Mouse (Mus musculus): ENCODE measurements around the gene Krt33b. TPM values are rescaled to one million over a fixed set of nuclear protein-coding genes. Genes with fewer than 3 reads are reported as not detected.
A peak's percentile ranks its signal among the peaks of the same experiment; 100 is the strongest.

Gene Krt33b
- polyA plus RNA-seq, 1 experiment from 2014 or later = not detected

DNA sequence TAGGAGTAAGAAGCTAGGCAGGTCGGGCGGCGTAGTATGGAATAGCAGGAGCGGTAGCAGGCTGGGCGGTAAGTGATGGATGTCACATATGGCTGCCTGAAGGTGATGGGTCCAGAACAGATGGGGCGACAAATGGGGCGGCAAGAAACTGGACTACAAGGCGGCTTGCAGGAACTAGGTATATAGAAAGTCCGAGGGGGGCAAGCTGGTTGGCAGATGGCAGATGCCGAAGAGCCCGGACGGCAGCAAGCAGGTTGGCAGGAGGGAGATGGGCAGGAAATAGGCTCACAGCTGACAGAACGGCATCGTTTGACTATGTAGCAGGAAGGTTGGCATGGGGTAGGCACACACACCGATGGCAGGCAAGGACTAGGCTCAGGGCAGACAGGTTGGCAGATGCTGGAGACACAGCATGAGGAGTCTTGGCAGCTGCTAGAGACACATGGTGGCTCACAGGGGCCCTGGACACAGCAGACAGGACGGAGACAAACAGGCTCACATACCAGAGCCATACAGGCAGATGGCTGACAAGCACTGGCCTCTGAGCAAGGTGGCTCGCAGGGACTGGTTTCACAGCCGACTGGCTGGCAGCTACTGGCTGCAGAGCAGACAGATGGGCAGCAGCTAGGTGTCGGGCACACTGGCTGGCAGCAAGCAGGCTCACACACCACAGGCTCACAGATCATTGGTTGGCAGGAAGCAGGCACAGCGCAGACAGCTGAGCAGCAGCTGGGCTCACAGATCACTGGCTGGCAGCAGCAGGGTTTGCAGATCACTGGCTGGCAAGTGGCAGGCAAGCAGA is 44.2 kb downstream of the Krt33b start:
- H3K27me3 ChIP-seq (ENCODE audit: control insufficient read depth, insufficient read depth, low read length) = no peaks in the 10 kb centered on the region
- H3K27ac ChIP-seq (ENCODE audit: low read depth, low read length) = peak overlapping the region; percentile 48
- no peaks in the 10 kb centered on the region for H3K9me3 ChIP-seq (ENCODE audit: control insufficient read depth, low read length)
- H3K36me3 ChIP-seq (ENCODE audit: control insufficient read depth, insufficient read depth, low read length) = no peaks in the 10 kb centered on the region
- no peak overlapping the region for H3K4me3 ChIP-seq (ENCODE audit: low read depth, low read length)
- WGBS = 73% methylated on average over 20 of the region's 20 CpGs
- H3K9ac ChIP-seq (replicated peaks; ENCODE audit: low read depth, low read length) = no peak overlapping the region
- no peak overlapping the region for H3K4me2 ChIP-seq (ENCODE audit: low read depth, low read length)
- no peaks in the 10 kb centered on the region for H3K4me1 ChIP-seq (ENCODE audit: control insufficient read depth, insufficient read depth, low read length)
- ATAC-seq (ENCODE audit: low read depth) = peak; percentile 93

DNA sequence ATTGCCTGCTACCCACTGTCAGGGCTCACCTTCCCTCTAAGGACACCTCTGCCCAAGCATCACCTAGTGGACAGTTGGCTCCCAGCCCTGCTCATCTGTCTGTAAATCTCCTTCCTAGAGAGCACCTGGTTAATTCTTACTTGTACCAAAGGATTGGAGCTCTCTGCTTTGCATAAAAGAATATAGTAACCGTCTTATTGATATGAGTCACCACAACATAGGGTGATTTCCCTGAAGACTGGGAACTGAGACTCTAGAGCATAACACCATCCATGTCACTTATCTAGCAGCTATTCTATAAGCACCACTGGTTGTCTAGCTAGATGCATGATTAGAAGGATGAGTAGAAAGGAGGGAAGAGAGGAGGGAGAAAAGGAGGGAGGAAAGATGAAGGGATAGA is 46.2 kb downstream of the Krt33b start:
- H3K36me3 ChIP-seq (ENCODE audit: control insufficient read depth, insufficient read depth, low read length) = no peaks in the 10 kb centered on the region
- no peaks in the 10 kb centered on the region for H3K27me3 ChIP-seq (ENCODE audit: control insufficient read depth, insufficient read depth, low read length)
- no peak overlapping the region for H3K4me3 ChIP-seq (ENCODE audit: low read depth, low read length)
- no peak for ATAC-seq (ENCODE audit: low read depth)
- H3K9ac ChIP-seq (replicated peaks; ENCODE audit: low read depth, low read length) = no peak overlapping the region
- no peak overlapping the region for H3K27ac ChIP-seq (ENCODE audit: low read depth, low read length)
- H3K4me1 ChIP-seq (ENCODE audit: control insufficient read depth, insufficient read depth, low read length) = no peaks in the 10 kb centered on the region
- WGBS = 93% methylated on average over 1 of the region's 1 CpGs
- H3K4me2 ChIP-seq (ENCODE audit: low read depth, low read length) = no peak overlapping the region
- no peaks in the 10 kb centered on the region for H3K9me3 ChIP-seq (ENCODE audit: control insufficient read depth, low read length)

DNA sequence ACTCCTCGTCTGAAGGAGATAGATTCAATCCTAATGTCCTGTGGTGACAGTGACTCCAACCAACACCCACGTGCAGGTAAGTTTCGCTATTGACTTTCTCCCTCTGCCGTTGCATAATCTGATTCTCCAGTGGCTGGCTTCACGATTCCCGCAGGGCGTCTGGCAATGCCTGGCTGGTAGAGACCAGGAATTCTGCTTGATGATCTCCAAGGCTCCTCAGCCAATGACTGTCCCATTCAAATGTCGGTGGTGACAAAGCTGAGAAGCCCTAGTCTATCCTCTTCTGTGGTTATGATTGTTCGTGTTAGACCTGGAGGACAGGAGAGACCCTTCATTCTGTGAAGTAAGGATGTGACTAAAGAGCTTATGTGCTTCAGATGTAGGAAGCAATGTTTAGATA is 46.9 kb downstream of the Krt33b start:
- no peaks in the 10 kb centered on the region for H3K36me3 ChIP-seq (ENCODE audit: control insufficient read depth, insufficient read depth, low read length)
- WGBS = 88% methylated on average over 9 of the region's 9 CpGs
- H3K27me3 ChIP-seq (ENCODE audit: control insufficient read depth, insufficient read depth, low read length) = no peaks in the 10 kb centered on the region
- H3K9ac ChIP-seq (replicated peaks; ENCODE audit: low read depth, low read length) = no peak overlapping the region
- no peak overlapping the region for H3K27ac ChIP-seq (ENCODE audit: low read depth, low read length)
- no peak overlapping the region for H3K4me2 ChIP-seq (ENCODE audit: low read depth, low read length)
- H3K4me1 ChIP-seq (ENCODE audit: control insufficient read depth, insufficient read depth, low read length) = no peaks in the 10 kb centered on the region
- no peaks in the 10 kb centered on the region for H3K9me3 ChIP-seq (ENCODE audit: control insufficient read depth, low read length)
- no peak for ATAC-seq (ENCODE audit: low read depth)
- H3K4me3 ChIP-seq (ENCODE audit: low read depth, low read length) = no peak overlapping the region

- H3K9ac ChIP-seq (replicated peaks; ENCODE audit: low read depth, low read length) = no peak within 1 kb of the TSS
- WGBS = 55% methylated on average over 5 of the region's 5 CpGs
- H3K27me3 ChIP-seq (ENCODE audit: control insufficient read depth, insufficient read depth, low read length) = no peaks in the 10 kb centered on the region
- no peak within 1 kb of the TSS for H3K27ac ChIP-seq (ENCODE audit: low read depth, low read length)
- H3K4me3 ChIP-seq (ENCODE audit: low read depth, low read length) = no peak within 1 kb of the TSS
- no peaks in the 10 kb centered on the region for H3K36me3 ChIP-seq (ENCODE audit: control insufficient read depth, insufficient read depth, low read length)
- H3K4me2 ChIP-seq (ENCODE audit: low read depth, low read length) = no peak within 1 kb of the TSS
- no peak for ATAC-seq (ENCODE audit: low read depth)
- H3K9me3 ChIP-seq (ENCODE audit: control insufficient read depth, low read length) = no peaks in the 10 kb centered on the region
- no peaks in the 10 kb centered on the region for H3K4me1 ChIP-seq (ENCODE audit: control insufficient read depth, insufficient read depth, low read length)
Observed at GRCm38 (mm10) chr11:99978953-99979352, 50.7 kb downstream of the Krt33b start, which contains the start of gene Krtap29-1. TSS of gene Krtap29-1 (minus strand) at chr11:99979053.

Other genes with a start within 250 kb of the Krt33b start
- gene Krtap4-8, start 249.2 kb downstream of the Krt33b start, polyA plus RNA-seq (2014; fragmentation: Nextera tagmentation; extraction: Ambion mirVana) = not detected in 2 replicates
- gene Krtap4-9, start 244.7 kb downstream of the Krt33b start, polyA plus RNA-seq (2014; fragmentation: Nextera tagmentation; extraction: Ambion mirVana) = not detected in 2 replicates
- gene Gm11596, start 236.4 kb downstream of the Krt33b start, polyA plus RNA-seq (2014; fragmentation: Nextera tagmentation; extraction: Ambion mirVana) = not detected in 2 replicates
- not detected in 2 replicates for gene Gm11569, start 230.9 kb downstream of the Krt33b start, polyA plus RNA-seq (2014; fragmentation: Nextera tagmentation; extraction: Ambion mirVana)
- not detected in 2 replicates for gene Gm11554, start 225.4 kb downstream of the Krt33b start, polyA plus RNA-seq (2014; fragmentation: Nextera tagmentation; extraction: Ambion mirVana)
- gene Krtap4-13, start 220.0 kb downstream of the Krt33b start, polyA plus RNA-seq (2014; fragmentation: Nextera tagmentation; extraction: Ambion mirVana) = not detected in 2 replicates
- not detected in 2 replicates for gene Gm11564, start 214.2 kb downstream of the Krt33b start, polyA plus RNA-seq (2014; fragmentation: Nextera tagmentation; extraction: Ambion mirVana)
- not detected in 2 replicates for gene 2300003K06Rik, start 191.8 kb downstream of the Krt33b start, polyA plus RNA-seq (2014; fragmentation: Nextera tagmentation; extraction: Ambion mirVana)
- not detected in 2 replicates for gene Krtap4-16, start 178.3 kb downstream of the Krt33b start, polyA plus RNA-seq (2014; fragmentation: Nextera tagmentation; extraction: Ambion mirVana)
- gene Gm11568, start 172.0 kb downstream of the Krt33b start, polyA plus RNA-seq (2014; fragmentation: Nextera tagmentation; extraction: Ambion mirVana) = not detected in 2 replicates
- gene Gm11559, start 165.4 kb downstream of the Krt33b start, polyA plus RNA-seq (2014; fragmentation: Nextera tagmentation; extraction: Ambion mirVana) = not detected in 2 replicates
- gene Krtap9-1, start 156.5 kb downstream of the Krt33b start, polyA plus RNA-seq (2014; fragmentation: Nextera tagmentation; extraction: Ambion mirVana) = not detected in 2 replicates
- gene Gm11567, start 150.7 kb downstream of the Krt33b start, polyA plus RNA-seq (2014; fragmentation: Nextera tagmentation; extraction: Ambion mirVana) = not detected in 2 replicates
- gene Krtap31-1, start 121.9 kb downstream of the Krt33b start, polyA plus RNA-seq (2014; fragmentation: Nextera tagmentation; extraction: Ambion mirVana) = not detected in 2 replicates
- not detected in 2 replicates for gene Gm11565, start 115.1 kb downstream of the Krt33b start, polyA plus RNA-seq (2014; fragmentation: Nextera tagmentation; extraction: Ambion mirVana)
- gene Krtap31-2, start 93.6 kb downstream of the Krt33b start, polyA plus RNA-seq (2014; fragmentation: Nextera tagmentation; extraction: Ambion mirVana) = not detected in 2 replicates
- gene Krtap9-5, start 81.4 kb downstream of the Krt33b start, polyA plus RNA-seq (2014; fragmentation: Nextera tagmentation; extraction: Ambion mirVana) = not detected in 2 replicates
- gene Krtap29-1, start 50.8 kb downstream of the Krt33b start, polyA plus RNA-seq (2014; fragmentation: Nextera tagmentation; extraction: Ambion mirVana) = not detected in 2 replicates
- 0.24 TPM in 1 of 2 replicates, not detected in the other for gene Krtap16-1, start 43.3 kb downstream of the Krt33b start, polyA plus RNA-seq (2014; fragmentation: Nextera tagmentation; extraction: Ambion mirVana)
- 0.56 and 0.86 TPM in 2 replicates for gene Krtap17-1, start 35.9 kb downstream of the Krt33b start, polyA plus RNA-seq (2014; fragmentation: Nextera tagmentation; extraction: Ambion mirVana)
- gene Krt33a, start 13.7 kb downstream of the Krt33b start, polyA plus RNA-seq (2014; fragmentation: Nextera tagmentation; extraction: Ambion mirVana) = not detected in 2 replicates
- gene Krt34, start 11.7 kb upstream of the Krt33b start, polyA plus RNA-seq (2014; fragmentation: Nextera tagmentation; extraction: Ambion mirVana) = not detected in 2 replicates
- not detected in 2 replicates for gene Krt31, start 20.7 kb upstream of the Krt33b start, polyA plus RNA-seq (2014; fragmentation: Nextera tagmentation; extraction: Ambion mirVana)
- gene Krt32, start 58.4 kb upstream of the Krt33b start, polyA plus RNA-seq (2014; fragmentation: Nextera tagmentation; extraction: Ambion mirVana) = not detected in 2 replicates
- not detected in 2 replicates for gene Krt35, start 66.4 kb upstream of the Krt33b start, polyA plus RNA-seq (2014; fragmentation: Nextera tagmentation; extraction: Ambion mirVana)
- not detected in 2 replicates for gene Krt36, start 75.8 kb upstream of the Krt33b start, polyA plus RNA-seq (2014; fragmentation: Nextera tagmentation; extraction: Ambion mirVana)
- gene Krt13, start 91.7 kb upstream of the Krt33b start, polyA plus RNA-seq (2014; fragmentation: Nextera tagmentation; extraction: Ambion mirVana) = not detected in 2 replicates
- gene Krt15, start 106.1 kb upstream of the Krt33b start, polyA plus RNA-seq (2014; fragmentation: Nextera tagmentation; extraction: Ambion mirVana) = not detected in 2 replicates
- gene Krt19, start 118.8 kb upstream of the Krt33b start, polyA plus RNA-seq (2014; fragmentation: Nextera tagmentation; extraction: Ambion mirVana) = 0.46 and 0.51 TPM in 2 replicates
- 0.08 TPM in 1 of 2 replicates, not detected in the other for gene Krt9, start 163.4 kb upstream of the Krt33b start, polyA plus RNA-seq (2014; fragmentation: Nextera tagmentation; extraction: Ambion mirVana)
- 0.36 and 0.40 TPM in 2 replicates for gene Krt14, start 177.7 kb upstream of the Krt33b start, polyA plus RNA-seq (2014; fragmentation: Nextera tagmentation; extraction: Ambion mirVana)
- gene Krt16, start 219.0 kb upstream of the Krt33b start, polyA plus RNA-seq (2014; fragmentation: Nextera tagmentation; extraction: Ambion mirVana) = not detected in 2 replicates
- 0.22 TPM in 1 of 2 replicates, not detected in the other for gene Krt17, start 231.2 kb upstream of the Krt33b start, polyA plus RNA-seq (2014; fragmentation: Nextera tagmentation; extraction: Ambion mirVana)
- gene Krt42, start 240.0 kb upstream of the Krt33b start, polyA plus RNA-seq (2014; fragmentation: Nextera tagmentation; extraction: Ambion mirVana) = not detected in 2 replicates

Measured in neural tube, embryonic 14.5 days (tissue).